Mouse (Mus musculus): Measurements from ENCODE around the gene Dusp5.

GRCm38 (mm10) chr19:53483984-53484383 lies 44.9 kb upstream of the Dusp5 start:
- no peak for TF ChIP-seq CTCF (IDR thresholded peaks at IDR 0.05; ENCODE audit: insufficient read depth, low read length)
- no peak for TF ChIP-seq POLR2A (IDR thresholded peaks at IDR 0.05; ENCODE audit: borderline replicate concordance, extremely low read depth, low read depth, low read length)
